Mouse (Mus musculus): ENCODE results near the gene Dppa5a. TPM values are rescaled to one million over a fixed set of nuclear protein-coding genes. Genes with fewer than 3 reads are reported as not detected.
A peak's percentile ranks its signal among the peaks of the same experiment; 100 is the strongest.
"Not testable (repeated sequence)": the region's sequence is repeated elsewhere in the genome, so short reads cannot be mapped to it uniquely, and the experiment has no call there.

Gene Dppa5a
- total RNA-seq, 2 experiments from 2014 or later = not detected

DNA sequence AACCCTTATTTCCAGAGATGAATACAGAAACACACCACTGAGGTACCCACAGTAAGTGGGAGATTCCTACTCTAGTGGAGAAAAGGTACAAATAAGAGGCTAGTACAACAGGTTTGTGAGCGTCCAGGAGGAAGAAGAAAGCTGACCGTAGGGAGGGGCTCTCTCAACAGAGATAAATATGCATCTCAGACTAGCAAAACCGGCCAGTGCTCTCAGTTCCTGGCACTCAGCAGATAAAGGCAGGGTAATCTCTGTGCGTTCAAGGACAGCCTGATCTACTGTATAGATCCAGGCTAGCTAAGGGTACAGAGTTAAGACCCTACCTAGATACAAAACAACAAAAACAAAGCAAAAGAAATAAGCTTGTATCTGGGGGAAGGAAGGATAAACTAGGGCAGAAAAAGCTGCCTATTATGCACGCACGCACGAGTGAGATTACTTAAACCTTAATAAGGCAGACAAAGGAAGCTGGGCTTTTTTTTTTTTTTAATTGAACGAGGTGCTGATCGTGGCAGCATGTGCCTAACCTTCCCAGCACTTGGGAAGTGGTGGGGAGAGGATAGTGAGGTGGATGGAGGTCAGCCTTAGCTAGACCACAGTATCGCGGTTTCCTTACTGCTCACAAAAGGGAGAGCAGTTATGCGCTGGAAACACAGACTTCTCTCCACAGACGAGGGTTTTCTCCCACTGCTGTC, 2.0 kb downstream of the Dppa5a start:
- no peak for DNase-seq (ENCODE audit: low spot score in 2 of 2)

DNA sequence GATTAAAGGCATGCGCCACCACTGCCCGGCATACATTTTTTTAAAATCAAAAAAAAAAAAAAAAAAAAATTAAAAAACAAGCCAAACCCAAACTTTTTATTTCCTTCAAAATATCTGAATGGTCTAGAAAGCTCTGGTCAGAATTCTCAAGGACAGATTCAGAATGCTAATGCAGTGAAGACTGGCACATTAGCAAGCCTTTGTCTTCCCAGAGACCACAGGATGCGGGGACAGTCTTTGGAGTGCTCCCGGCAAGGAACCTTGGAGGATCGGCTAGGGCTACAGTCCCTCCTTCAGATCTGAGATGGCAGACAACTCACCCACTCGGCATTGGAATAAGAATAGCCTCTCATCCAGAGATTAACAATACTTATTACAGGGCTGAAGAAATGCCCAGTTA, 3.3 kb downstream of the Dppa5a start:
- no peak for DNase-seq (ENCODE audit: low spot score in 2 of 2)

DNA sequence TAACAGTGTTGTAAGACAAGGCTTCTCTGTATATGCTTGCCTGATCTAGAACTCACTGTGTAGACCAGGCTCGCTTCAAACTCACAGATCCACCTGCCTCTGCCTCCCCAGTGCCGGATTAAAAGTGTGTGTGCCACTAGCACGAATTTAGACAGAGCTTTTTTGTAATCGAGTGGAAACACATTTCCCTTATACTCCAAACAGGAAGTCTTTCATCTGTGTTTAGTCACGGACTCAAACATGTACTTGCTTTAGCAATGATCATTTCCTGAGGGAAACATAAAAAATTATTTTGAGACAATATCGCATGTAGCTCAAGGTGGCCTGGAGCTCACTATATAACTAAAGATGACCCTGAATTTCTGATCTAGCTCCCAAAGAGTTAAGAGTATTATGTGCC, 4.6 kb downstream of the Dppa5a start:
- DNase-seq (ENCODE audit: low spot score in 2 of 2) = no peak

DNA sequence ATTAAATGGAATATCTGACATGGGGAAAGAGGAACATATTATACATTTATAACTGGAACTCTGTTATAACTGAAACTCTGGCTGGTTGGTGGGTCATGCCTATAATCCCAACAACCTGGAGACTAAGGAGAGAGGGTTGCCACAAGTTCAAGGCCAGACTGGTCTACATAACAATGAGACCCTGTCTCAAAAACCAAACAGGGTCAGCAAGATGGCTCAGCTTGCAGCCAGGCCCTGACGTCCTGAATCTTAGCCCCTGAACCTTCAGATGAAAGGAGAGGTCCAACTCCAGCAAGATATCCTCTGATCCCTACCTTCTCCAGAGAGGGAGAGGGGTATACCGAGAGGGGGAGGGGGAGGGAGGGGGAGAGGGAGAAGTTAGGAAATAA, 7.5 kb downstream of the Dppa5a start:
- no peak for DNase-seq (ENCODE audit: low spot score in 2 of 2)

DNA sequence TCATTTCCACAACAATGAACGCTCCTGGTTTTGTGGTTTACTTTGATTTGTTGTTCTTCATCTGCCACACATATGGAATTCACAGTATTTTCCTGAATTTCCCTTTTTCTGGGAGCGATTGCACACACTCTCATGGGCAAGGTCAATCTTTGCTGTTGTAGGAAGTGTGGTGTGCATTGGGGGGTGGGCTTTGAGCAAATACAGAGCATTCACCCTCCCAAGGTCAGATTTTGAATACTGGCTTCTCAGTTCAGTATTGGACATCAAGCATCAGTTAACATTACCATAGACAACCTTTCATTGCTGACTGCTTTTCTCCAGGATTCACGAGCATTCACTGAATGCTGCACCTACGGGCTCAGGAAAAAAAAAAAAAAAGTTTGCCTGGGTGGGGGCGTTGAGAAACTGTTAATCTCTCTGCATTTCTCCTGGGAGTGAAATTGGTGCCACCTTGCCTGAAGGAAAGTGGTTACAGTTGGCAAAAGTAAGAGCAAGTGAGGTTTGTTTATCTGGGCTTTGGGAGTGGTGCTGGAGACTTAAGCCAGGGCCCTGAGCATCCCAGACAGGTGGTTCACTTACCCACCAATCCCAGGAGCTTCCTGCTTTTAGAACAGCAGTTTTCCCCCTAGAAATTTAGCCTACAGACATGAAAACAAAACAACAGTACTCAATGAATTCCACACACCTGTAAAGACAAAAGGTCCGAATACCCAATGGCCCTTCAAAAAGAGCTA, 8.1 kb downstream of the Dppa5a start:
- no peak for DNase-seq (ENCODE audit: low spot score in 2 of 2)

DNA sequence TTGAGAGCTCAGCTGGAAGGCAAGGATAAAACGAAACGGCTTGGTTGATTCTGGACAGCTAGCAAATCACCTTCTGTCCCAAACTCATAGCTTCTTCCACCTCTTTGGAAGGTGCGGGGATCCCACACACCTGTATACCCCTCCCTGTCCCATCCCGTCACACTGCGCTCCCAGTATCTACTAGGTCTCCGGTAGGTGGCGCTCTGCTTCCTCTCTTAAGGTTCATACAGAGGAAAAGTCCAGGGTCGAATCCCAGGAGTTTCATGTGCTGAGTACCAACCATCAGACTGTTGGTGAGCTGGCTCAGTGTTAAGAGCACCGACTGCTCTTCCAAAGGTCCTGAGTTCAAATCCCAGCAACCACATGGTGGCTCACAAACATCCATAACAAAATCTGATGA, 9.9 kb downstream of the Dppa5a start:
- DNase-seq (ENCODE audit: low spot score in 2 of 2) = peak; percentile 36 to 68

DNA sequence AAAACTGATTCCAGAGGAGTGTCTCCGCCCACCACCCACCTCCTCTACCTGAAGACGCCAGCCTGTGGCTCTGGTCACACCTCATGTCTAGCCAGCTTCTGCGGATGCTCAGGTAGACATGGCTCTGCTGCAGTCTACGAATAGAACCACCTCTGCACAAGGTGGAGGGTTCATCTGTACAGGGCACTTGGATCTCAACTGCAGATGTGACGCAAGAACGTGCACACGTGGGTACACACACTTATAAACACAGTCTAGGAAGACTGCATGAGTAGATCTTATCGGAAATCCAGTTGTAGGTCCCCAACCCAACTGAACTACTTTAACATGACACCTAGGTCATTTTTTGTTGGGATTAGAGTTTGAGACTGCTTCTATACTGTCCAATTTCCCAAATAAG, 12.4 kb downstream of the Dppa5a start, which contains the start of gene Gsta2:
TSS of gene Gsta2 (minus strand) at position 178 of the 400 bp plus-strand sequence.
- no peak for DNase-seq (ENCODE audit: low spot score in 2 of 2)

DNA sequence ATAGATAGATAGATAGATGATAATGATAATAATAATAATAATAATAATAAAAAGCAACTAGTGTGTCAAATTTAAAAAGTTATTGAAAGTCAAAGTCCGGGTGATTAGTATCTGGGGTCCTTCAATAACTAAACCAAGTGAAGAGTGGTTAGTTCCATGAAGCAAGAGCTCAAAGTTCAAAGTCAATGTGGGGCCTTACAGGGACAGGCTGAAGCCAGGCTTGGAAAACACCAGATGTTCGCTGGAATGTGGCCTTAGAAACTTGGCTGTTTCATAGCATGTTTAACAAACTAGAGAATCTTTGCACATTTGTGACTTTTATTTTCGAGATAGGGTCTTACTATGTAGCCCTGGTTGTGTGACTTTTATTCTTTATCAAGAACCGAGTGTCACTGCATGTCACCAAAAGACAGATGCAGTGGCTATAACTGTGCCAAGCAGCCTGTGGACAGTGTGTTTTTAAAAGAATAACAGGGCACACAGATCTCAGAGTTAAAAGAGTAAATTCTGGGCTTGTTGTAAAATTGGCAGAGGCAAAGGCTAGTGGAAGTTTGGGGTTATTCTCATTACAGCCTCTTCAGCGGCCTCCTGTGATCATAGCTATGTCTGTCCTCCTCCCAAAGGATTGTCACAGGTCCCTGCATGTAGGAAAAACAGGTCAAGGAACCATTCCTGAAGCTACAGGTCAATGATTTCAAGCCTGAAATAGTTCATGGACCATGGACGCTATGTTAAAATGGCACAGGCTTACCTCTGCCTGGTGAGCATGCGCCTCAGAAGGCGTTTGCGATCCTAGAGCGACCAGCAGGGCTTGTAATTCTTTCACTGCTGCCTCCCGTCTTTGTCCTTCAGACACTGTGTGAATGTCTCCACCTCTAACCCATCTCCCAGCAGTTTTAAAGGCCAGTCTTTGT, 13.1 kb downstream of the Dppa5a start:
- DNase-seq (ENCODE audit: low spot score in 2 of 2) = no peak

DNA sequence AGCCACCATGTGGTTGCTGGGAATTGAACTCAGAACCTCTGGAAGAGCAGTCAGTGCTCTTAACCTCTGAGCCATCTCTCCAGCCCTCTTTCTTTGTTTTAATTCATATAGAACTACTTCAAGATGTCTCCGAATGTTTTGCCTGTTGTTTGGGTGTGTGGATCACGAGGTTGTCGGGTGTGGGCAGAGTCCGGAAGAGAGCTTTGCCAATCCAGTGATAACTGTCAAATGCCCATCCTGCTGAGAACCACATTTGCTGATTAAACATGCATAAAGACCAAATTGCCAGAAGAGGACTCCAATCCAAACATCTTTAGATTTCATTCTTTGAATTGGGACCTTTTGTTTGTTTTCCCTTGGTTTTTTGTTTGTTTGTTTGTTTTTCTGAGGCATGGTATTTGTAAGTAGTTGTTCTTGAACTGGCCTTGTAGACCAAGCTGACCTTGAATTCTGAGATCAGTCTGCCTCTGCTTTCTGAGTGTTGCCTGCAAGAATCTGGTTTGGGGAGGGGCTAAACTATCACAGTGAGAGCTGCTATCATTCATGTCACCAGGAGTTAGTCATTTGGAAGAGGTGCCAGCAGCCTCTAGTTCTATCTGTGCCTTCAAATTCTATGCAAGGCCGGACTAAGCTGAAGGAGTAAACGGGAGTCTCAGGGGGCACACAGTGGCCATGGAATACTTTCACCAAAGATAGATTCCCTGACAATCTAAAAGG, 16.3 kb downstream of the Dppa5a start:
- DNase-seq (ENCODE audit: low spot score in 2 of 2) = no peak

DNA sequence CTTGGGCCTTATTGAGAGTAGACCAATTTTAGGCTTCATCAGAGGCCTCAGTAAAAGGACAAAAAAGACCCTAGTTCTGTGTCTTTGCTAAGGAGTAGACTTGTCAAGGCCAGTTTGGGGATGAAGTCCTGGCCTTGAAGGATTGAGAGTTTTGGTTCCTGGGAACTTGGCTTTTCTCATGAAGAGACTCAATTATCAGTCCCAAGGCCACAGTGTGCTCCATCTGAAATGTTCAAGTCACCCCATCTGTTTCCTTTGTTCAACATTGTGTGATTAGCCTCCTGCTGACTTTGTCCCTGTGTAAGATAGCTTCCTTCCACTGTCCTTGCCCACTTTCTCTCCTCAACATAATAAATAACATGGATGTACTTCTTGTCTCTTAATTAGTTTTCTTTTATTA, 18.0 kb downstream of the Dppa5a start:
- DNase-seq (ENCODE audit: low spot score in 2 of 2) = not testable (repeated sequence)

DNA sequence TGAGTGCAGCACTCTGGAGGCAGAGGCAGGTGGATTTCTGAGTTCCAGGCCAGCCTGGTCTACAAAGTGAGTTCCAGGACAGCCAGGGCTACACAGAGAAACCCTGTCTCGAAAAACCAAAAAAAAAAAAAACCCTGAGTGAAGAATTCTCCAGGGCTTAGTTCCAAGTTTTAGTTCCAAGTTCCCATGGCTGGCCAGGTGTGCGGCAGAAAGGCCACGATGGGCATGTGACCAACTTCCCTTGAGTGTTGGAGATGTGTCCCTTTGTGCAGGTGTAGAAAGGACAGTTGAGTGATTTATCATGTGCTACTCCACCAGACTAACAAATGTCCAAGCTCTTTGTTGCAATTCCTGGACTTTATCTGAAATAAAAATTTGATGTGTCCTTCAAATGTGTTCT, 18.8 kb downstream of the Dppa5a start:
- not testable (repeated sequence) for DNase-seq (ENCODE audit: low spot score in 2 of 2)

DNA sequence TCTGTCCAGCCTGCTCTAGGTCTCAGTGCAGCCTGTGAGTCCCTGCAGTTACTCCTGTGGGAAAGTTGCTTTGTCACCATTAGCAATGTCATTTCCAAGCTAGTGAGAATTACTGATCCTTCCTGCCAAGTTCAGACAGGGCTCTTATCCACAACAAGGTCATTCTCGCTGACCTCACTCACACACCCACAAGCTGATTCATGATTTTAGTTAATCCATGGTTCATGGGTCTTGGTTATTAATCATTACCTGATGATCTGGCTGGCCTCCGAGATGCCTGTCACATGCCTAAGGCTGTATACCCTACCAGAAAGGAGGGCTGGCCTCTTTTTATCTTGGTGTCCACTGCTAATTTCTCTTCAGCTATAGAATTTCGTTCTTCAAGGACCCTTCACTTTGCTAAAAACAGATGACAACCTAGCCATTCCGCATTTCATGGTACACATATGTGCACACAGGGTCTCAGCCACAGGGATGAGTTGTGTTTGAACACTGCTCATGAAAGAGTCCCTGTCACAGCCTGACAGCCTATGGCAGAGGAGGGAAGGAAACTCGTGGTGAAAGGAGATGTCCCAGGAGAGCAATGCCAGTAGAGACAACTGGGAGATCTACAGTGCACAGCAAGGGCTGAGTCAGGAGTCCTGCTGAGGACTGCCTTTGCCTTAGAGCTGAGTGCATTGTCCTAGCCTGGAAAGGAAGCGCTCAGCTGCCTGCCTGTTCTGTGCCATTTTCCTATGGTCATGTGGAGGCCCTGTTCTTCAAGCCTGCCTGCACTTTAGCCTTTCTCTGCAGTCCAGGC, 19.6 kb downstream of the Dppa5a start:
- not testable (repeated sequence) for DNase-seq (ENCODE audit: low spot score in 2 of 2)

DNA sequence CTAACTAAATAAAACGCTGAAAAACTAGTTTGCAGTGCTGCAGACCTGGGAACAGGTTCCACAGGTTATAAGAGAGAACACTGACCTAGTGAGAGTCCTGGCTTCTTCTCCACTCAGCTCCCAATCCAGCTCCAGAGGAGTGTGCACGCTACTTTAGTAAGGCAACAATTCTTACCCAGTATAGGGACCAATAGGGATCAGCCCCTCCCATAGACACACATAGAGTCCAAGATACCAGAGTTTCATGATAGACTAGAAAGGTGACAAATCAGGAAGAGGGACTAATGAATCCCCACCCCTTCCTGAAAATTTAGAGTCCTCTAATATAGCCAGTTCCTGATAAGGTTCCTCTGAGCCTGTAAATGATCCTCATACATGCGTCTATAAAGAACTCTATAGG, 21.0 kb downstream of the Dppa5a start:
- no peak for DNase-seq (ENCODE audit: low spot score in 2 of 2)

DNA sequence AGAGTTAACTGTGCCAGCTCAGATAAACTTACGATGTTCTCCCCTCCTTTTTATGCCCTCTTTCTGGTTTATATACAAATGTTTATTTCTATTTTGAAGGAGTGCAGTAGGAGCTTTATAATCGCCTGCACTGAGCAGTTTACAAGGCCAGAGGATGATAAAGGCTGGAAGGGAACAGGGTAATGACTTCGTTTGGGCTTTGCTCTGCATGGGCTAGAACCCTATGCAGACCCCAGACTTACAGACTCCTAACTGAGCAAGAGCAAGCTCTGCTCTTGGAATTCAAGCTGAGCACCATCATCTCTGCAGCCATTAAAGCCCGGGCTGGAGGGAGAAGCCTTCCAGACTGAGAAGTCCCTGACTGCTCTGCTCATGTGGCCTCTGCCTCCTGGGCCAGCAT, 22.7 kb downstream of the Dppa5a start:
- not testable (repeated sequence) for DNase-seq (ENCODE audit: low spot score in 2 of 2)

DNA sequence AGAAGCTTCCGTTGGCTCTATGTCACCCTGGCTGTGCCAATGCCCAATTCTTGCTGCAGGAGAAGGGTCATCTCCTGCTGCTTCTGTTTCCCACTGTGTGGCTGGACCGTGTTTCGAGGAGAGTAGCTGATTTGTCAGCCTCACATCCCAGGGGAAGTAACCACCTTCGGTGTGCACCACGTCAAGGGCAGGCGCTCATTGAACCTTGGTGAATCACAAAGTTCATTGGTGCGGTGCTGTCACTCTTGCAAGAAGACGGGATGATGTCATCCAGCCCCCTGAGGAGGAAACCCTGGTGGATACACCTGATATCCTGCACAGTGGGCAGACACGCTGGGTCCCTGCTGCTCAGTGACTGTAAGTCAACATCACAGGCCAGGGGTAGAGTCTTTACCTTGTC, 24.9 kb downstream of the Dppa5a start:
- not testable (repeated sequence) for DNase-seq (ENCODE audit: low spot score in 2 of 2)

DNA sequence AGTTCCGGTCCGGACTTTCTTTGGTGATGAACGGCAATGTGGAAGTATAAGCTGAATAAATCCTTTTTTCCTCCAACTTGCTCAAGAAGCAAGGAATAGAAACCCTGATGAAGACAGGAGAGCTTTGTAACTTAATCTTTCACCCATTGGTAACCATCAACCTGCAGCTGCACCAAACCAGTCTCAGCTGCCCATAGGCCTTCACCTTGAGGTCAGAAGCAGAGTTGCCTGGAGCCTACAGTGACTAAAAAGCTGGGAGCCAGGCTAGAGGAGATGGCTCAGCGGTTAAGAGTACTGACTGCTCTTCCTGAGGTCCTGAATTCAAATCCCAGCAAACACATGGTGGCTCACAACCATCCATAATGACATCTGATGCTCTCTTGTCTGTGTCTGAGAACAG, 25.5 kb downstream of the Dppa5a start:
- not testable (repeated sequence) for DNase-seq (ENCODE audit: low spot score in 2 of 2)

DNA sequence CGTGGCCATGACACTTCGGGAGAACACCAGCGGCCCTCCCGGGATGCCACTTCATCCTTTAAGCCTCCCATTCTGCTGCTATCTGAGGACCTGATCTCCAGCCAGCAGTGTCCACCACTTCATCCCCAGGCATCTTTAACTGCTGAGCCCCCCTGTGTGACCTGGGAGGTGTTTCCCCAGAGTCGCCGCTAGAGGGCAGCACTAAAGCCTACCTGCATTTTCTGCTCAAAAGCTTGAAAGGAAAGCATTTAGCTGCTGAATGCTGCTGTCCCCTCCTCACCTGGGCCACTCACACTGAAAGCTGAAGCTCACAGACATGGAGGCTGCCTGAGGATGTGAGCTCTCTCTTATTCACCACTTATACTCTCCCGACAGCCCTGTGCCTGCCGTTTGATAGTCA, 27.7 kb downstream of the Dppa5a start:
- DNase-seq (ENCODE audit: low spot score in 2 of 2) = peak; percentile 18 to 44

DNA sequence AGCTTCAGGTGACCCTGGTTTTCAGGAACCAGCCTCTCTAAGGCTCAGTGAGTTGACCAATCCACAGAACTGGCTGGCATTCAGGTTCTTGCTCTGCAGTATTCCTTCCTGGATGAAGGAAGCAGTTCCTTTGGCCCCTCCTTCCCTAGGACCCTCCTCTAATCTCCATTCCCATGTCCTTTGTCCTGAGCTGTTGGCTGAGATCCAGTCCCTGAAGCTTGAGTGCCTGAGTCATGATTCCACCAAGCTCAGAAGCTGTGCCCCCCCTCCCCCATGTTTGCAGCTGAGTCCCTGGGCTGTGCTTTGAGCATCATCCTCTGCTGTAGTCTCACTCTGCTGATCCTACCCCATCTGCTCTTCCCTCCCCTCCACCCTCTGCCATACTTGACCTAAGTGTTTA, 30.9 kb downstream of the Dppa5a start:
- not testable (repeated sequence) for DNase-seq (ENCODE audit: low spot score in 2 of 2)

DNA sequence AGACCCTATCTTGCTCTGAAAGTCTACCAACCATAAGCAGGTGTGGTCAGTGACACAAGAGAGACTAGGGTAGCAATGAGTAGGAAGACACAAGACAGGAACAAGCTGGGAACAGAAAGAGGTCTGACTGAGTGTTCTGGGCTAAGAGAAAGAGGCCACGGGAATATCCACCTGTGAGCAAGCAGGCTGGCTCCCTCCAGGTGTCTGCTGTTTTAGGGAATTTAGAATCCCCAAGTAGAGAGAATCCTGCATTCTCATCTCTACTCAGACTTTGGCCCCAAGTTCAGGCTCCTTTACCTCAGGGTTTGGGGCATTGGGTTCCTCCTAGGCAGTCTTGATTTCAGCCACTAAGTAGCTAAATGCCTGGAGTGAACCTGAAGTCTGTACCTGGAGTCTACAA, 40.7 kb downstream of the Dppa5a start, which contains the start of gene Omt2b:
TSS of gene Omt2b (plus strand) at position 301 of the 400 bp plus-strand sequence.
- DNase-seq (ENCODE audit: low spot score in 2 of 2) = not testable (repeated sequence)

DNA sequence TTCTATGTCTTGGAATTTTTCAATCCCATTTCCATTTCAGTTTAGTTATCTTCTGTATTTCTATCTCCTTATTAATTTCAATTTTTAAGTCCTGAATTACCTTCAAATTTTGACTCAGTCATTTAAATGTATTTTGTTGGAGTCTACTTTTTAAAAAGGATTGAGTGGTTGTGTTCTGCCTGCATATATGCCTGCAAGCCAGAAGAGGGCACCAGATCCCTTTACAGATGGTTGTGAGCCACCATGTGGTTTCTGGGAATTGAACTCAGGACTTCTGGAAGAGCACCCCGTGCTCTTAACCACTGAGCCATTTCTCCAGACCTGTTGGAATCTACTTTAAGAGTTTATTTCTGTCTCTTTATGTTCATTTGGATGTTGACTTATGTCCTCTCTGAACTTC, 48.5 kb downstream of the Dppa5a start:
- no peak for DNase-seq (ENCODE audit: low spot score in 2 of 2)

Measured in left cerebral cortex, adult 18-20 months (tissue).